Mouse (Mus musculus): ENCODE measurements around the gene Pam.

- TF ChIP-seq POLR2A (IDR thresholded peaks at IDR 0.05; ENCODE audit: extremely low read depth, insufficient read depth, low read length) (no peak), CTCF (IDR thresholded peaks at IDR 0.05; ENCODE audit: low read depth, low read length) (no peak)
These were observed at the start of gene Pam for GRCm38 (mm10) chr1:98095246-98095990.
